Mouse (Mus musculus) heart, adult 2 months (tissue): Measurements from ENCODE around the gene Gm13694. TPM values are rescaled to one million over a fixed set of nuclear protein-coding genes. Genes with fewer than 3 reads are reported as not detected.
"Not testable (repeated sequence)": the region's sequence is repeated elsewhere in the genome, so short reads cannot be mapped to it uniquely, and the experiment has no call there.

Experiments used
- DNase-seq, 2 experiments: peaks; one replicate each; pipeline ENCODE4 v3.0.0; 2021
- H3K27ac ChIP-seq: fragments of 200-600 bp; 2 replicates; pipeline ENCODE4 v1.8.1; 2022
- H3K27me3 ChIP-seq: fragments of 200-500 bp; 2 replicates; pipeline ENCODE4 v1.6.1; 2012; ENCODE audit warnings: mild to moderate bottlenecking, low read length, inconsistent platforms, mixed read lengths; ENCODE audit not compliant: control insufficient read depth, insufficient read depth
- H3K36me3 ChIP-seq: fragments of 200-500 bp; 2 replicates; pipeline ENCODE4 v1.6.1; 2012; ENCODE audit warnings: low read length, inconsistent platforms; ENCODE audit not compliant: control insufficient read depth, insufficient read depth
- H3K4me1 ChIP-seq: fragments of 200-500 bp; 2 replicates; pipeline ENCODE4 v1.6.1; 2011; ENCODE audit warnings: low read length; ENCODE audit not compliant: control insufficient read depth, insufficient read depth
- H3K4me3 ChIP-seq: fragments of 200-600 bp; 2 replicates; pipeline ENCODE4 v1.8.1; 2022
- H3K79me2 ChIP-seq: fragments of 200-500 bp; replicated peaks from 2 replicates; pipeline ENCODE4 v1.6.1; 2012; ENCODE audit warnings: mild to moderate bottlenecking, inconsistent platforms, low read length, moderate library complexity, mixed read lengths; ENCODE audit not compliant: control insufficient read depth, insufficient read depth
- H3K9ac ChIP-seq: fragments of 200-500 bp; 2 replicates; pipeline ENCODE4 v1.6.1; 2012; ENCODE audit warnings: low read depth, mild to moderate bottlenecking, control low read depth, inconsistent platforms, low read length, mixed read lengths
- CTCF ChIP-seq: fragments of 200-600 bp; IDR thresholded peaks from 2 replicates; pipeline ENCODE4 v1.8.1; 2022; ENCODE audit warnings: antibody characterized with exemption, mild to moderate bottlenecking, moderate library complexity
- EP300 ChIP-seq: fragments of 200-500 bp; IDR thresholded peaks from 2 replicates; pipeline ENCODE4 v1.6.1; 2011; ENCODE audit warnings: low read depth, low read length, control low read depth; ENCODE audit not compliant: insufficient read depth
- POLR2A ChIP-seq: fragments of 200-500 bp; IDR thresholded peaks from 2 replicates; pipeline ENCODE4 v1.6.1; 2011; ENCODE audit warnings: mild to moderate bottlenecking, low read depth, low read length, control low read depth; ENCODE audit not compliant: insufficient read depth
- WGBS: fragments of 180-500 bp; shearing (Covaris S2); methylation state at CpG from one replicate; pipeline ENCODE4 v1.1.7; 2018; 5-methylcytosine and 5-hydroxymethylcytosine counted together
- intact Hi-C: fragments of 180-260 bp; cut with DNase I; formaldehyde crosslinking; loops from one replicate; pipeline ENCODE4 v1.15.1; 2025
- long read RNA-seq: library from polyadenylated mRNA; stranded (forward); transcript quantifications from one replicate; pipeline ENCODE4 v2.0.0, GENCODE M21; 2021
- polyA plus RNA-seq: library from polyadenylated mRNA; depleted of rRNA; stranded (reverse); fragments of >200 nt; gene quantifications from 2 replicates; pipeline ENCODE4 v1.2.3, GENCODE M21; 2012; rRNA removed
- total RNA-seq, 2 experiments: library from RNA; stranded (reverse); gene quantifications; 2 replicates each; pipeline ENCODE4 v1.2.3; 2021

Gm13694 gene
- total RNA-seq, result under 1 TPM; 0.70 to 0.76 TPM
- polyA plus RNA-seq, result not detected in 2 replicates
- long read RNA-seq, result 0 reads

- intact Hi-C loops, result not testable (repeated sequence)
Measured at GRCm38 (mm10) chr2:83978633-83979032, at the start of gene Gm13694. Gene Gm13694, plus strand, starts transcription at chr2:83978933.

DNA sequence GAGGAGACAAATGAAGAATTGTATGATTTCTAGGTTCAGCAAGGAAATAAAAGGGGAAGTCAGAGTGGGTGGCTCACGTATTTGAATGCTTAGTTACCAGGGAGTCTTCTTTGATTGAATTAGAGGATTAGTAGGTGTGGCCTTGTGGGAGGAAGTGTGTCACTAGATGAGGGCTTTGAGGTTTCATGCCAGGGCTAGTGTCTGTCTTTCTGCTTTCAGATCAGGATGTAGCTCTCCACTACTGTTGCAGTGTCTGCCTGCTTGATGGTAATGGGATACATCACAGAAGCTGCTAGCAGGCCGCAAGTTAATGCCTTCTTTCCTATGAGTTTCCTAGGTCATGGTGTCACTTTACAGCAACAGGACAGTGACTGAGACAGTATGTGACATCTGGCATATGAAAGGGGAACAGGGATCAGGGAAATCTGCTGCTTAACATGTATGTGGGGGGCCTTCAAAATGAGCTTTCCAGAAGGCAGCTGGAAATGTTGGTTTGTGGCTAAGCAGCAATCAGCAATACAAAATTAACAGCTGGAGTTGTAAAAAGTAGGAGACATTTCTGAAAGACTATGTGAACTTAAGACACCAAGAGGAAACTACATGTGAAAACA, 49.1 kb upstream of the Gm13694 start:
- whole genome bisulfite sequencing, result 47% methylated on average over 2 of the region's 2 CpGs
- H3K9ac ChIP-seq, result no peak overlapping the region
- no peak for TF ChIP-seq EP300
- no peak for TF ChIP-seq POLR2A
- intact Hi-C loops, result no loop called here
- H3K27me3 ChIP-seq, result no peaks in the 10 kb centered on the region
- H3K27ac ChIP-seq, result no peak overlapping the region
- DNase-seq, result peak in 1 of 2 experiments; percentile 4
- no peaks in the 10 kb centered on the region for H3K4me1 ChIP-seq
- H3K79me2 ChIP-seq, result no peaks in the 10 kb centered on the region
- H3K4me3 ChIP-seq, result no peak overlapping the region
- no peaks in the 10 kb centered on the region for H3K36me3 ChIP-seq

More at GRCm38 (mm10) chr2:83978633-83979032, at the start of gene Gm13694:
- H3K4me1 ChIP-seq, H3K4me3 ChIP-seq, H3K9ac ChIP-seq, H3K27ac ChIP-seq, H3K27me3 ChIP-seq, H3K79me2 ChIP-seq, DNase-seq, H3K36me3 ChIP-seq: not testable (repeated sequence)
- no CpG with 5 or more reads among the region's 6 CpGs for WGBS

GRCm38 (mm10) chr2:83940931-83941361, 37.8 kb upstream of the Gm13694 start, which contains the start of gene Zswim2:
Gene Zswim2, minus strand, starts transcription at chr2:83941228.
- intact Hi-C loops, result no loop called here
- 2% methylated on average over 20 of the region's 20 CpGs for WGBS
- Histone ChIP-seq H3K9ac (no peak within 1 kb of the TSS), H3K27ac (no peak within 1 kb of the TSS), H3K36me3 (no peaks in the 10 kb centered on the region), H3K4me1 (no peaks in the 10 kb centered on the region), H3K4me3 (no peak within 1 kb of the TSS), H3K27me3 (peaks cover 3% of the 10 kb centered on the region; the same call in 1 of the 2 replicates), H3K79me2 (no peaks in the 10 kb centered on the region)
- no peak for TF ChIP-seq EP300
- DNase-seq, result peak; percentile 16 to 23

DNA sequence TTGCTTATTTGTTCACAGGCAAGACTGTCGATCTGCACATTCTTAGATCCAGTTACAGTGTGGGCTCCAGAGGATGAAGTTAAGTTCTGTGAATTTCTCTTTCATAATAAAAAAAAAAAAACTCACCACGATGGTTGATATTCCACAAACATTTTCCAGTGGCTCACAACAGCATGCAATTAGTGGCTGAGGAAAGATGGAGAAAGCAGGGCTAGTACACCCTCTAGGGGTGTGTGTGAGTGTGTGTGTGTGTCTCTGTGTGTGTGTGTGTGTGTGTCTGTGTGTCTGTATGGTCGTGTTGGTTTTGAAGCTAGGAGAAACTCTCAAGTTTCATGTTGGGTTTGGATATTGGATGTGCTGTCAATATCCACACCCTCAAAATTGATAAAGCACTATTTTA, 37.4 kb upstream of the Gm13694 start:
- TF ChIP-seq CTCF (no peak), POLR2A (no peak), EP300 (no peak)
- Histone ChIP-seq H3K4me3 (no peak overlapping the region), H3K9ac (no peak overlapping the region), H3K27ac (no peak overlapping the region), H3K4me1 (no peaks in the 10 kb centered on the region), H3K27me3 (peaks cover 3% of the 10 kb centered on the region; the same call in 1 of the 2 replicates), H3K36me3 (no peaks in the 10 kb centered on the region), H3K79me2 (no peaks in the 10 kb centered on the region)
- intact Hi-C loops, result no loop called here
- DNase-seq, result no peak
- 29% methylated on average over 3 of the region's 3 CpGs for WGBS

- 40% methylated on average over 4 of the region's 4 CpGs for WGBS
Measured at GRCm38 (mm10) chr2:83941792-83942191, 36.9 kb upstream of the Gm13694 start.

DNA sequence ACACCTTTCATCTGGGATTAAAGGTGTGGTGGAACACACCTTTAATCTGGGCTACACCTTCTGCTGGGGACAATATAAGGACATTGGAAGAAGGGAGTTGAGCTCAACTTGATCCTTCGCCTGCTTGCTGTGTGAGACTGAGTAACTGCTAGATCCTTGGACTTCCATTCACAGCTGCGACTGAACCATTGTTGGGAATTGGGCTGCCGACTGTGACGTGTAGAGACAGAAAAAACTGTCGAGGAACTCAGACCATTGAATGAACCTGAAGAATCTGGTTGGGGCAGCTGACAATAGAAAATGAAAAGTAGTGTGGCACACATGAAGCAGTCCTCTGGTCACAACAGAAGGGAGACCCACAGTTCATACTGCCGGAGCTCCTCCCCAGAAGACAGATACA, 23.3 kb upstream of the Gm13694 start, which contains the start of gene Gm13698:
Gene Gm13698, plus strand, starts transcription at position 301 of the 400 bp plus-strand sequence.
- intact Hi-C loops, H3K9ac ChIP-seq: not testable (repeated sequence)
- no CpG with 5 or more reads among the region's 6 CpGs for WGBS

More at GRCm38 (mm10) chr2:83941792-83942191, 36.9 kb upstream of the Gm13694 start:
- no peaks in the 10 kb centered on the region for H3K36me3 ChIP-seq
- no peak overlapping the region for H3K27ac ChIP-seq
- no peak for DNase-seq
- no peak for TF ChIP-seq CTCF
- no peak for TF ChIP-seq EP300
- TF ChIP-seq POLR2A, result no peak
- H3K9ac ChIP-seq, result no peak overlapping the region
- no peaks in the 10 kb centered on the region for H3K4me1 ChIP-seq
- no peaks in the 10 kb centered on the region for H3K79me2 ChIP-seq
- H3K4me3 ChIP-seq, result no peak overlapping the region
- intact Hi-C loops, result no loop called here
- peaks cover 3% of the 10 kb centered on the region; the same call in 1 of the 2 replicates for H3K27me3 ChIP-seq

GRCm38 (mm10) chr2:83961203-83961602, 17.5 kb upstream of the Gm13694 start, which contains the start of gene Gm13693:
Gene Gm13693, plus strand, starts transcription at chr2:83961503.
- no CpG with 5 or more reads among the region's 6 CpGs for WGBS
- H3K27me3 ChIP-seq, intact Hi-C loops: not testable (repeated sequence)

More for the DNA sequence above, 23.3 kb upstream of the Gm13694 start, which contains the start of gene Gm13698:
- H3K79me2 ChIP-seq, H3K4me1 ChIP-seq, H3K36me3 ChIP-seq, H3K4me3 ChIP-seq, H3K27me3 ChIP-seq, H3K27ac ChIP-seq, DNase-seq: not testable (repeated sequence)

DNA sequence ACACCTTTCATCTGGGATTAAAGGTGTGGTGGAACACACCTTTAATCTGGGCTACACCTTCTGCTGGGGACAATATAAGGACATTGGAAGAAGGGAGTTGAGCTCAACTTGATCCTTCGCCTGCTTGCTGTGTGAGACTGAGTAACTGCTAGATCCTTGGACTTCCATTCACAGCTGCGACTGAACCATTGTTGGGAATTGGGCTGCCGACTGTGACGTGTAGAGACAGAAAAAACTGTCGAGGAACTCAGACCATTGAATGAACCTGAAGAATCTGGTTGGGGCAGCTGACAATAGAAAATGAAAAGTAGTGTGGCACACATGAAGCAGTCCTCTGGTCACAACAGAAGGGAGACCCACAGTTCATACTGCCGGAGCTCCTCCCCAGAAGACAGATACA, 11.7 kb upstream of the Gm13694 start, which contains the start of gene Gm13695:
Gene Gm13695, plus strand, starts transcription at position 301 of the 400 bp plus-strand sequence.
- H3K4me1 ChIP-seq, H3K36me3 ChIP-seq, H3K4me3 ChIP-seq, H3K27ac ChIP-seq, H3K9ac ChIP-seq, intact Hi-C loops, DNase-seq, H3K79me2 ChIP-seq, H3K27me3 ChIP-seq: not testable (repeated sequence)
- no CpG with 5 or more reads among the region's 6 CpGs for WGBS

More at GRCm38 (mm10) chr2:83961203-83961602, 17.5 kb upstream of the Gm13694 start, which contains the start of gene Gm13693:
- not testable (repeated sequence) for H3K9ac ChIP-seq, H3K79me2 ChIP-seq, H3K4me1 ChIP-seq, DNase-seq, H3K4me3 ChIP-seq, H3K36me3 ChIP-seq, H3K27ac ChIP-seq

GRCm38 (mm10) chr2:83972823-83973222, 5.9 kb upstream of the Gm13694 start, which contains the start of gene Gm13696:
Gene Gm13696, plus strand, starts transcription at chr2:83973123.
- H3K4me3 ChIP-seq, H3K9ac ChIP-seq, intact Hi-C loops, H3K27ac ChIP-seq, H3K79me2 ChIP-seq, H3K27me3 ChIP-seq, H3K36me3 ChIP-seq, H3K4me1 ChIP-seq, DNase-seq: not testable (repeated sequence)
- no CpG with 5 or more reads among the region's 6 CpGs for WGBS
